Mouse (Mus musculus) lung, postnatal 14 days (tissue): Measurements from ENCODE around the gene Ddx3x.
"Not testable (repeated sequence)": the region's sequence is repeated elsewhere in the genome, so short reads cannot be mapped to it uniquely, and the experiment has no call there.

Source experiments
- DNase-seq: peaks from one replicate; pipeline ENCODE4 v3.0.0; 2021

The Ddx3x gene

DNA sequence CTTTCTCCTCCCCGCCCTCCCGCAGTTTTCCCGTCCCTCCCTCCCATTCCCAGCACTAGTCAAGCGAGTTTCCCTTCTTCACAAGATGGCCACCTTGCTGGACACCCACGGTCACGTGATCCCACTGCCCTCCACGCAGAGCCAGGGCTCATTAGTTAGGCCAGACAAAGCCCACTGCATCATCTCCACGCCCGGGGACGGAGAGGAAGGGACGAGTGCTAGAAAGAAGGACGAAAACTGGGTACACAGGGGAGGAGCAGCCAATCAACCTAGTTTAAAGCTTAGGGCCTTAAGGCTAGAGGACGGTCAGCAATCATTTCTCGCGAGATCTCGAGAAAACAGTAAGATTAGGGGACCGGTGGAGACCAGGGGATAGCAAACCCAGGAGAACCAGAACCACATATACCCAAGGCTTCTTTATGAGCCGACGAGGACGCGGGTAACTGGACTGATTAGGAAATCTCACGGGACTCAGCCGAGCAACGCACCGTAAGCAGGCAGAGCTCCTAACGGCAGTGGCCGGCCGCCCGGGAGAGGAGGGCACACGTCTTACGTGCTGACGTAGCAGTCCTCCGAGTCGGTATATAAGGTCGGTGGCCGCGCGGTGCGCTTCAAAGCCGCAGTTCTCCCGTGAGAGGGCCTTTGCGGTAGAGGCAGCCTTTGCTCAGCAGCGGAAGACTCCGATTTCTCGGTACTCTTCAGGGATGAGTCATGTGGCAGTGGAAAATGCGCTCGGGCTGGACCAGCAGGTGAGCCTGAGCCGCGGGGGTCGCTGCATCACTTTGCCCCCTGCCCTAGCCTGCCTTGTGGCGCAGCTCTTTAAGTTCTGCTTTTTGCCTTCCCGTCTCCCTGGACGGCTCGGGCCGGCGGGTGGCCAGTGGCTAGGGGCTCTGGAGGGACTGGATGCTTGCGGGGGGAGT, at the start of gene Ddx3x:
Gene Ddx3x (plus strand): TSS at position 562 of the 920 bp plus-strand sequence.
- peak; percentile 87 for DNase-seq

DNA sequence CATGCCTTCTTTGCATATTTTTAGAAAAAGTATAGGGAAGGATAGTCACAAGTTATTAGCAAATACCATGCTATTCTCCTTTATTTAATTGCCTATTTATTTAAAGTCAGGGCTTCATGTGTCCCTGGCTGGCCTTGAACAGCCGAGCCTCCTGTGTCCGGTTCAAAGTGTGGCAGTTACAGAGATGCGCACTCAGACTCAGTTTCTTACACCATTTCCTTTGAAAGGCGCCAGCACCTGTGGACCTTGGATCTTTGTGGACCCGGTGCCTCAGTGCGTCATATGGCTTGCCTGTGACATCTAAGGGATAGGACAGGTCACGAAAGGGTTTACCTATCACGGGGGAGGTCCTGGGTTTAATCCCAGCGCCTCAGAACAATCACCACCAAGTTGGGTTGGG, 49.5 kb upstream of the Ddx3x start:
- no peak for DNase-seq

- not testable (repeated sequence) for DNase-seq
Observed at GRCm38 (mm10) chrX:13232834-13233233, 47.9 kb upstream of the Ddx3x start.

- no peak for DNase-seq
Observed at GRCm38 (mm10) chrX:13233631-13234030, 47.1 kb upstream of the Ddx3x start.

DNA sequence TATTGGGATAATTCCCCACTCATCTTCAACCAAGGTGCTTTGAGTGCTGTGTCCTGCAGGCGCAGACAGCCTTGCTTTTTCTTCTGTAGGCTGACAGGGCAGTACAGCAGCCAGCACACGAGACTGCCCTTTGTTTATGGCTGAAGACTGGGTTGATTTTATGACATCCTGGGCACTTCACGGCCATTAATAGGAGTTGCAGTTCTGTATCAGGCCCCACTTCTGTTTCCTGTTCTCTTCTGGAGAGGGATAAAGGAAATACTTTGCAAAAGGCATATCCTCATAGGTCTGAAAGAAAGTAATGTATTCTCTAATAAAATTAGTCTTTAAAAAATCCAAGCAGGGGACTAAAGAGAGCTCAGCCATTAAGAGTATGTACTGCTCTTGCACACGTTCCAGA, 46.1 kb upstream of the Ddx3x start:
- no peak for DNase-seq

DNA sequence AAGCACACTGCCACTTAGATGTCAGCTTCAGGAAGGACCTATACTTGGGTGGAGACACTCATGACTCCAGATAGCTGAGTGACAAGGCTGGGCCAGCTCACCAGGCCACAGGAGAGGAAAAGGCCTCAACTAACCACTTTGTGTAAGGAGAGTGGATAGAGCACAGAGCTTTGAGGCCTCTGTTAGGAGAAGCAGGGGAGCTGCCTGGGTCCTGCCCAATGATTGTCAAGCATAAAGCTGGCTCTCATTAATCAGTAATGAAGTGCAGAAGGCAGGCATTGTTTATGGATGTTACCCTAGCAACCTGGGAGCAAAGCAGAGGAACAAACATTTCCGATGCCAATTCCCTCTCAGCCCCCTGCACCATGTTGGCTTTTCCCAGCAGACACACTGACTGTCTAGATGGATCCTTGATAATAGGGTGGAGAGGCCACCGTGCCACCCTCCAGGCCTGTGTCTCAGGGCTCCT, 44.6 kb upstream of the Ddx3x start:
- DNase-seq = no peak

- no peak for DNase-seq
Observed at GRCm38 (mm10) chrX:13239455-13239854, 41.3 kb upstream of the Ddx3x start.

DNA sequence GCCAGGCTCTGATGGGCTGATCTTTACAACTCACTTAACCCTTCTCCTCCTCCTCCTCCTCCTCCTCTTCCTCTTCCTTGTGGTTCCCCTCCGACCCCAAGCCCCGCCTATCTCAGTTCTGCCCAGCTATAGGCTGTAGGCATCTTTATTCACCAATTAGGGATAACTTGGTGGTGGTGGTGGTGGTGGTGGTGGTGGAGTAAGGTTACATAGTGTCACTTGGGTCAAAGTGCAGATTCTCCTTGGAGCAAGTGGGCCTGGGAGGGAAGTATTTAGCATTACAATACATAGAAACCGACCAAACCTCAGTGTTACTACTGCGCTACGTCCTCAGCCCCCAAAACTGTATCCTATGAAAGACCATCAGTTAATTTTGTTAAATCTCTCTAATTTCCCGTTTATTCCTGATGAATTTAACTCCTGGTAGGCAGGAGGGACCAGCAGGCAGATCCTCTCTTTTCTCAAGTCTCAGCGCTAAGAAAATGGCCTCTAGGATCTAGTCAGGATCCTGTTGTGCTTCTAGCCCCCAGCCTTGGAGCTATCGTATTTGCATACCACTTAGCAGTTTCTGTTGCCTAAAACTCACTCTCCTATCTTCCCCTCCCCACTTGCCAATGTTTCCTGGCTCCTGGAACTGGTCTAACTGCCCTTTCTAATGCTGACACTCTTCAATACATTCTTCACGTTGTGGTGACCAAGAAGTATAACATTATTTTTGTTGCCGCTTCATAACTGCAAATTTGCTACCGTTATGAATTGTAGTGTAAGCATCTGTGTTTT, 39.9 kb upstream of the Ddx3x start:
- no peak for DNase-seq

- DNase-seq = no peak
Observed at GRCm38 (mm10) chrX:13241426-13242319, 39.1 kb upstream of the Ddx3x start.

DNA sequence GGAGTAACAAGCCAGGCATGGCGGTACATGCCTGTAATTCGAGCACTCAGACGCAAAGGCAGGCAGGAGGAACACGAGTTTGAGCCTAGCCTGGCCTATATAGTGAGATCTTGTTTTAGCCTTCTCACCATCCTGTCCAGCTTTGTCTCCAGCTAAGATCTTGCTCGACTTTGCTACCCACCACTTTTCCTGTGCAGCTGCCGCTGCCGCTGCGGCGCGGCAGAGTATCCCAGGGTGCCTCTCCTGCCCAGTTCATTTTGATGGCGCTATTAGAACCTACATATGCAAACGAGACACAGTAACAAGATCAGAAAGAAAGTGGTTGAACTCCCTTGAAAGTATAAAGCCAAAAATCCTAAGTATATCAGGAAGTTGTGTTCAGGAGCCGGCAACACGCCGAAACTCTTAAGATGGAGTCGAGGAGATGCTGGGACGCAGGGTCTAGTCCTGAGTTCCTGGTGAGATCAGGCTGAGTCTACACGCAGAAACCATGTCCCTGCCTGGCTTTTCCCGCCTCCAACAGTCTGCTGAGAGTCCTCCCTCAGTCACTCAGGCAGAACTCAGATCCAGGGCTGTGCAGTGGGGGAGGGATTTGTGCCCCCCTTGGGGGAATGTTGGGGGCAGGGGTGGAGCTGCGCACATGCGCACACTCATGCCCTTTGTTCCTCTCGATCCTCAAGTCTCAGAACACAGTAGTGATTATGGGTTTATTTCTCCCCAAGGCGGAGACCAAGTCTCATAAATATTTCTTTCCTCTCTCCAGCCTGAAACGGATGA, 38.3 kb upstream of the Ddx3x start:
- peak; percentile 81 for DNase-seq

DNA sequence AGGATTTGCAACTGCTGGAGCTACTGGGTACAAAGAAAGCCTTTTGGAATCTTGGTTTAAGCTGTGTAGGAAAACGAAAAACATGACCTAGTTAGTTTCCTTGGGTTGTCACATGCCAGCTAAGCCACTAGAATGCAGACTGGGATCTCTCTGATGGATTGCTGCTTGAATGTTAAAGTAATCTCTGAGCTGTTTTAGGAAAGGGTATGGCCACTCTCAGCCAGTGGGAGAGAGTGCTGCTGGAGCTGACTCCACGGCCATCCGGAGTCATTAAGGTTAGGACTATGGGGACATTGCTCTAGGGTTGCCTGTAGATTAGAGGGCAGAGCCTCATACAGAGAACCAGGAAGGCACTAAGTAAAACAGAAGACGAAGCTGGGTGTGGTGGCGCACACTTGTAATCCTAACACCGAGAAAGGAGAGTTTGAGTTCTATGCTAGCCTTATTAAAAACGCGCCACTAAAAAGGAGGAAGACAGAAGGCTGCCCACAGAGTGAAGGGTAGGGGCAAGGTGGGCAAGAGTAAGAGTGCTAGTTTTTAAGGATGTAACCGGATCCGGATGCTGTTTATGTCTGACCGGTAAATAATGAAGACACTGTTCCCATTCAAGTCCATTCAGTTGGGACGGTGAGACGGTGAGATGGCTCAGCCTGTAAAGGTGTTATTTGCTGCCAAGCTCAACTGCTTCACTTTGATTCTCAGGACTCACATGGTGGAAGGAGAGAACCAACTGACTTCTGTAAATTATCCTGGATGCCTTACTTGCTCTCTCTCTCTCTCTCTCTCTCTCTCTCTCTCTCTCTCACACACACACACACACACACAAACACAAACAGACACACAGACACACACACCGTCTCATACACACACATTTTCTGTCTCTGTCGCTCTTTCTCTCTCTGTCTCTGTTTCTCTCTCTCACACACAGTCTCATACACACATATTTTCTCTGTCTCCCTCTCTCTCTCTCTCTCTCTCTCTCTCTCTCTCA, 37.3 kb upstream of the Ddx3x start:
- no peak for DNase-seq

DNA sequence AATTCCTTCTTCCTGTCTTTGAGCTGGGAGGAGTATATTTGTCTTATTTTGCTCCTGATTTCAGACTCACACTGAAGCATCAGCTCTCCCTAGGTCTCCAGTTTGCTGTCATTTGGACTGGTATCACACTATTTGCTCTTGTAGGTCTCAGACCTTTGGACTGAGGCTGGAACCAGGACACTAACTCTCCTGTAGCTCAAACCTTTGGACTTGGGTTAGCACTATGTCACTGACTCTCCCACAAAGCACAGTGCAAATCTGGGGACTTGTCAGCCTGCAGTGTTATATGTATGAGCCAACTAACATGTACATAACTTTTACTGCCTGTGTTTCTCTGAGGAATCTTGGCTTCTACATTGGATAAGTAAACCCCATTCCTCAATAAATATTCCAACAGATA, 36.2 kb upstream of the Ddx3x start:
- no peak for DNase-seq

DNA sequence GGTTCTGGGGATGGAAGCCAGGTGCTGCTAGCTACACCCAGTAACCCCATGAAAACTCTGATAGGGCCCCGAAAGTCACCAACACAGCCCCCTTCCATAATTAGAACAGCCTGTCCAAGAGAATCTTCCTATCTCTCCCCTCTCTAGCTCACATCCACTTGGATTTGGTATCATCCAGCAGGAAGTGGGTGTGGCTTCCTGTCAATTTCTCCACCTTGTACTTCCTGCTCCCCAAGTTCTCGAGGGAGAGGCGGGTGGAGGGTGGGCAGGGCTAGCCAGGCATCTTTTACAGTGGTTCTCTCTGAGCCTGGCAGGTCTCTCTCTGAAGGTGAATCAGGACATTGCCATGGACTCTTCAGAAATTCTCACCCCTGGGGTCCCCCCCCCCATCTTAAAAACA, 35.7 kb upstream of the Ddx3x start:
- DNase-seq = no peak

DNA sequence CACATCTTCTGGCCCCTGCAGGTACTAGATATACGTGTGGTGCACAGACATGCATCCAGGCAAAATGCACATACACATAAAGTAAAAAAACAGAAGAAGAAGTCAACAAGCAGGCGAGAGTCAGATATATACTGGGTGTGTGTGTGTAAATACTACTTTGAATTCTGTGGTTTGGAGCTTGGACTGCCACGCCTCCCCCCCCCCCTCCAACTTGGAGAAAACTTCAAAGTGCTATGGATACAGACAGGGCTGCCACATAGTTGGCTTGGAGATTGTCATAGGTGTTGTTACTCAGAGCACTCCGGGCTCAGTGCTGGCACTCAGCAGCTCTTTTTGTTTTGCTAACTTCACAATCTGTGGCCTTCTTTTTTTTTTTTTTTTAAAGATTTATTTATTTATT, 29.1 kb upstream of the Ddx3x start:
- no peak for DNase-seq

DNA sequence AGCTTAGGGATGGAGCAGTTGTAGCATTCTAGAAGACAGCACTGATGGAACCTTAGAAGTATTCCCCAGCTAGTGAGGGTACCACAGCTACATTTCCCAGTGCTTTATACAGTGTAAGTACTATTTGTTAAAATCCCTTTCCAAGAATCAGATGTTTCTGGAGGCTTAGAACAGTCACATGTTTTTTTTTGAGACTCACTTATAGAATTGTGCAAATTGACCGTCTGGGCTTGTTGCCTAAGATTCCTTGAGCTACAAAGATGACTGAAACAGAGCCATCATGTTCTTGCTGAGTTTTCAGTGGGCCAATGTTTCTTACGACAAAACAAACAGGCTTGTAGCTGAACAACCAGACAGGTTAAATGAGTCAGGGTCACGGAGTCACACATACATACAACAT, 26.5 kb upstream of the Ddx3x start:
- DNase-seq = no peak

GRCm38 (mm10) chrX:13263356-13263755, 17.4 kb upstream of the Ddx3x start:
- no peak for DNase-seq

- DNase-seq = no peak
Observed at GRCm38 (mm10) chrX:13275519-13276137, 5.1 kb upstream of the Ddx3x start.

GRCm38 (mm10) chrX:13278996-13279395, 1.8 kb upstream of the Ddx3x start:
- DNase-seq = no peak

- DNase-seq = peak; percentile 34
Observed at GRCm38 (mm10) chrX:13280037-13280408, 747 bp upstream of the Ddx3x start.
